Mouse (Mus musculus): ENCODE data around the gene Lgi4. TPM values are rescaled to one million over a fixed set of nuclear protein-coding genes. Genes with fewer than 3 reads are reported as not detected.

The Lgi4 gene
- polyA plus RNA-seq, 1 experiment from 2014 or later = 0.22 TPM

GRCm38 (mm10) chr7:31115182-31115581, 56.0 kb downstream of the Lgi4 start, which contains the start of gene Hpn:
Gene Hpn (minus strand): TSS chr7:31115290.
- Histone ChIP-seq H3K79me2 (ENCODE audit: inconsistent target) (no peaks in the 10 kb centered on the region), H3K4me3 (ENCODE audit: inconsistent target) (no peak within 1 kb of the TSS), H3K36me3 (ENCODE audit: inconsistent target) (no peaks in the 10 kb centered on the region), H3K27ac (no peak within 1 kb of the TSS)
- WGBS (ENCODE audit: missing documents) = 71% methylated on average over 15 of the region's 15 CpGs

DNA sequence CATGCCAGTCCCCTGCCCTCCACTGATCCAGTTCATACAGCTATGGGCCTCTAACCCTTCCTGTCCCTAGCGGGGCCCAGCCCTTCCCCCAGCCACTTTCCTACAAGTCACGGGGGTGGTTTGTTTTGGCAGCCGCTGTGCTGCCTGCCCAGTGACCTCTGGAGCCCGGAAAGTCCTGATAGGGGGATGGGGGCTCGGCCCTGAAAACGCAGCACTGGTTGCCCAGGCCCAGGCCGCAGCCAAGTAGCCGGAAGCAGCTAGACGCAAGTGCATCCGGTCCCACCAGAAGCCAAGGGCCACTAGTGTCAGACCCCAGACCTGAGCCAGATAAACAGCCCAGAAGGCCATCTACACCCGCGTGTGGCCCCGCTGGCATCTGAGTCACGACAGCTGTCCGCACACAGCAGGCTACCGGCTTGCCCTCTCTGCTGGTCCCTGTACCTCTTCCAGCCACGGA, 56.5 kb downstream of the Lgi4 start:
- WGBS (ENCODE audit: missing documents) = 28% methylated on average over 17 of the region's 17 CpGs
- no peak overlapping the region for H3K4me3 ChIP-seq (ENCODE audit: inconsistent target)
- no peak overlapping the region for H3K27ac ChIP-seq
- no peaks in the 10 kb centered on the region for H3K79me2 ChIP-seq (ENCODE audit: inconsistent target)
- H3K36me3 ChIP-seq (ENCODE audit: inconsistent target) = no peaks in the 10 kb centered on the region

DNA sequence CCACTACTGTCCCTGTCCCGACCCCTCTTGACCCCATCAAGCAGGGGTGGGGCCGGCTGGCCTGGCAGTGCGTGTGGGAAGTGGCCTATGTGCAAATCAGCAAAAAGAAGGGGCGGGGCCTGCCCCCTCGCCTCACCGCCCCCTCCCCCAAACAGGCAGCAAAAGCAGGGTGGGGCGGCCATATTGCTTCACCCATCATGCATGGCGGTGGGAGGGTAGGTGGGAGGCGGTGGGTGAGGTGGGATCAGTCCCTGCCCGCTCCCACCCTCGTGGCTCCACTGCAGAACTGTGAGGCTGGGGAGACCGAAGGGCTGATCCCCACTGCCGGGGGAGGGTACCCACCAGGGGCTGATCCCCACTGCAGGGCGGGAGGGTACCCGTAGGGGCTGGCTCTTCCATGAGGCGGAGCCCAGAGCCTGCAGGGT, 57.6 kb downstream of the Lgi4 start:
- H3K79me2 ChIP-seq (ENCODE audit: inconsistent target) = no peaks in the 10 kb centered on the region
- no peaks in the 10 kb centered on the region for H3K36me3 ChIP-seq (ENCODE audit: inconsistent target)
- no peak overlapping the region for H3K4me3 ChIP-seq (ENCODE audit: inconsistent target)
- 94% methylated on average over 15 of the region's 16 CpGs for WGBS (ENCODE audit: missing documents)
- no peak overlapping the region for H3K27ac ChIP-seq

DNA sequence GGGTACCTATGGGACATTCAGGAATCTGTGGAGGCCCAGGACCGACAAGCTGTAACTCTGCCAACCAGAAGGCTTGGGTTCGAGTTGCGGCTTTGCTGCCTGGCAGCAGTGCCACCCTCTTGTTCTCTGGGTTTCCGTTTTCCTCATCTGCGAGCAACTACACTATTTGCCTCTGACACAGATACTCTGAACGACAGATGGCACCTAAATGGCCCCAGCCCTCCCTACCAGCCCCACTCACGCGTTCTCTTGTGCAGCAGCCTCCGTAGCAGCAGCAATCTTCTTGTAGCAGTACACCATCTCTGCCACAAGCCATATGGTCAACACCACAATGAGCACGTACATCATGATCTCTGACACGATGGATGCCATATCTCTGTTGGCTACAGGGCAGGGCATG, 58.3 kb downstream of the Lgi4 start:
- Histone ChIP-seq H3K4me3 (ENCODE audit: inconsistent target) (no peak overlapping the region), H3K36me3 (ENCODE audit: inconsistent target) (no peaks in the 10 kb centered on the region), H3K79me2 (ENCODE audit: inconsistent target) (no peaks in the 10 kb centered on the region), H3K27ac (no peak overlapping the region)
- WGBS (ENCODE audit: missing documents) = 93% methylated on average over 11 of the region's 11 CpGs

DNA sequence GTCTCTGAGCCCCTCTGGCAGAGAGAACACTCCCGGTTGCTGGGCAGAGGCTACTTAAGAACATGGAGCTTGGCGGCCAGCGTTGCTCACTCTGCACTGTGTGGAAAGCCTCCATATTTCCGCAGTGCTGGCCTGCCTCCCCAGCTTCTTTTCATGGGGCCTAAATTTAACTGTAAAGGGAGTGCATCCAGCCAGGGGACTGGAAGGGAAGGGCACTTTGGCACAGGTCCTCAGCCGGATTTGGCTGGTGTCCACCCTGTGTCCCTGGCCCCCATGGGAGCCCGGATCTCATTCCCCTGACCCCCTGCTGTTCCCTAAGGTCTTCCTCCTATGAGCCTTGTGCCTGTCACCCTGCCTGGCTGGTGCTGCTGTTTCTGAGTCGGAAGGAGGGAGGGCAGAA, 59.3 kb downstream of the Lgi4 start:
- Histone ChIP-seq H3K79me2 (ENCODE audit: inconsistent target) (no peaks in the 10 kb centered on the region), H3K27ac (no peak overlapping the region), H3K36me3 (ENCODE audit: inconsistent target) (no peaks in the 10 kb centered on the region), H3K4me3 (ENCODE audit: inconsistent target) (no peak overlapping the region)
- 97% methylated on average over 7 of the region's 7 CpGs for WGBS (ENCODE audit: missing documents)

GRCm38 (mm10) chr7:31119556-31119955, 60.4 kb downstream of the Lgi4 start:
- H3K79me2 ChIP-seq (ENCODE audit: inconsistent target) = no peaks in the 10 kb centered on the region
- WGBS (ENCODE audit: missing documents) = 89% methylated on average over 5 of the region's 5 CpGs
- H3K4me3 ChIP-seq (ENCODE audit: inconsistent target) = no peak overlapping the region
- no peaks in the 10 kb centered on the region for H3K36me3 ChIP-seq (ENCODE audit: inconsistent target)
- H3K27ac ChIP-seq = no peak overlapping the region

Other genes starting within 250 kb of the Lgi4 start
- 0.10 TPM in 1 of 3 replicates, not detected in the others for gene Ffar2, start 235.6 kb upstream of the Lgi4 start, polyA plus RNA-seq (2018)
- not detected in 3 replicates for gene Ffar3, start 203.2 kb upstream of the Lgi4 start, polyA plus RNA-seq (2018)
- not detected in 3 replicates for gene Ffar1, start 197.8 kb upstream of the Lgi4 start, polyA plus RNA-seq (2018)
- 15.6 to 31.6 TPM (median 22.5 TPM) in 3 replicates for gene Cd22, start 179.0 kb upstream of the Lgi4 start, polyA plus RNA-seq (2018)
- gene Mag, start 144.5 kb upstream of the Lgi4 start, polyA plus RNA-seq (2018) = 0.43 to 1.9 TPM (median 0.78 TPM) in 3 replicates
- not detected in 3 replicates for gene Hamp2, start 134.7 kb upstream of the Lgi4 start, polyA plus RNA-seq (2018)
- not detected in 3 replicates for gene Hamp, start 115.3 kb upstream of the Lgi4 start, polyA plus RNA-seq (2018)
- 95.7 to 263 TPM (median 152 TPM) in 3 replicates for gene Usf2, start 102.5 kb upstream of the Lgi4 start, polyA plus RNA-seq (2018)
- 0.29 to 2.2 TPM (median 0.38 TPM) in 3 replicates for gene Lsr, start 85.9 kb upstream of the Lgi4 start, polyA plus RNA-seq (2018)
- gene Fam187b, start 85.6 kb upstream of the Lgi4 start, polyA plus RNA-seq (2018) = 0.21 to 0.26 TPM in 2 of 3 replicates, not detected in the other
- gene Fxyd5, start 16.9 kb upstream of the Lgi4 start, polyA plus RNA-seq (2018) = 662 to 1,499 TPM (median 1,028 TPM) in 3 replicates
- not detected in 3 replicates for gene Fxyd7, start 7.9 kb upstream of the Lgi4 start, polyA plus RNA-seq (2018)
- gene Fxyd1, start 2.1 kb upstream of the Lgi4 start, polyA plus RNA-seq (2018) = not detected in 3 replicates
- gene Fxyd3, start 17.4 kb downstream of the Lgi4 start, polyA plus RNA-seq (2018) = not detected in 3 replicates
- gene Hpn, start 55.9 kb downstream of the Lgi4 start, polyA plus RNA-seq (2018) = 0.36 to 5.0 TPM (median 0.59 TPM) in 3 replicates
- 6.4 to 26.6 TPM (median 13.9 TPM) in 3 replicates for gene Scn1b, start 67.7 kb downstream of the Lgi4 start, polyA plus RNA-seq (2018)
- gene Gramd1a, start 96.6 kb downstream of the Lgi4 start, polyA plus RNA-seq (2018) = 30.4 to 56.1 TPM (median 32.6 TPM) in 3 replicates
- not detected in 3 replicates for gene Scgb2b2, start 231.2 kb downstream of the Lgi4 start, polyA plus RNA-seq (2018)
- not detected in 3 replicates for gene Scgb1b2, start 232.5 kb downstream of the Lgi4 start, polyA plus RNA-seq (2018)